Mouse (Mus musculus): ENCODE data around the gene Phxr2. TPM values are rescaled to one million over a fixed set of nuclear protein-coding genes. Genes with fewer than 3 reads are reported as not detected.

Gene Phxr2
- total and polyA plus RNA-seq, 3 experiments = not detected

DNA sequence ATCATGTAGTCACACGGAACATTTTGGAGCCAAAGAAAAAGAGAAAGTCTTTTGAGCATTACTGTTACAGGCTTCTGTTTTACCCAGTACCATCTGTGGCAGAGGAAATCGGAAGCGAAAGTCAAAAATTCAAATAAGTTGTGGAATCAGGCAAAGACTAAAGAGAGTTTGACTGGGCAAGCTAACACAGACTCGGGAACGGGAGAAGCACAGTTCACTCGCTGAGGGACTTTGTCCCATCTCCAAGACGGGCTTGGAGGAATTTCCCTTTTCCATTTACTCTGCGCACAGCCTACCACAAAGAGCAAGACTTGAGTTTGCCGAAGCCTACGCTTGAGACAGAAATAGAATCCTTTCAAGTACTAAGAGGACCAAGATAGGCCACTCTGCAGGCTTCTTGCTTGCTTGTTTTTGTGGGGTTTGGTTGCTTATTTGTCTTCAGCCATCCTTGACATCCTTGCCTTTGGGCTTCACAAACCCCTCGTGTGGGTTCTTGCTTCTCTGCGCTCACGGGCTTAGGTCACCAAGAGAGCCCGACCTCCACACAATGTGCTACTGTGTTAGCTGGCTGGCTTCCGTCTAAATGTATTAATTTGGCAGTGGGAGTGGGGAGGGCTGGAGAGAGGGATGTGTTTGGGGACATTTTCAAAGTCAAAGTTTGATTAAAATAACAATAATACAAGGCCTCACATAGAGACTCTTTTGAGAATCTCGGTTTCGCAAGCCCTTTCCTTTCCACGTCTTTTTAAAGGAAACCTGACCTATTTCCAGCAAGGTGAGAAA, 49.8 kb downstream of the Phxr2 start:
- H3K27me3 ChIP-seq (ENCODE audit: control insufficient read depth, insufficient read depth, low read length) = no peaks in the 10 kb centered on the region
- H3K36me3 ChIP-seq (ENCODE audit: control insufficient read depth, insufficient read depth, low read length) = no peaks in the 10 kb centered on the region
- no peak for DNase-seq
- no peaks in the 10 kb centered on the region for H3K4me1 ChIP-seq (ENCODE audit: control insufficient read depth, insufficient read depth, low read length)
- H3K79me2 ChIP-seq (replicated peaks; ENCODE audit: control insufficient read depth, insufficient read depth, low read length) = no peaks in the 10 kb centered on the region
- H3K27ac ChIP-seq = no peak overlapping the region
- intact Hi-C loops (cut with DNase I) = no loop called here
- 72% methylated on average over 18 of the region's 18 CpGs for WGBS
- H3K4me3 ChIP-seq = no peak overlapping the region
- no peak for TF ChIP-seq CTCF (IDR thresholded peaks at IDR 0.05)
- TF ChIP-seq EP300 (IDR thresholded peaks at IDR 0.05; ENCODE audit: insufficient read depth, low read depth, low read length) = no peak
- no peak for TF ChIP-seq POLR2A (IDR thresholded peaks at IDR 0.05; ENCODE audit: insufficient read depth, low read depth, low read length)
- no peak overlapping the region for H3K9ac ChIP-seq (ENCODE audit: low read depth, low read length)

Other genes starting within 250 kb of the Phxr2 start
- gene Atp2b1, start 211.9 kb downstream of the Phxr2 start, total RNA-seq (2021) = 10 to 100 TPM; 64.6 to 74.4 TPM
- gene Atp2b1, start 211.9 kb downstream of the Phxr2 start, polyA plus RNA-seq (2012; rRNA removed) = 15.1 and 28.2 TPM in 2 replicates
- 1 to 10 TPM; 4.1 to 6.7 TPM for gene Poc1b, start 19.3 kb downstream of the Phxr2 start, total RNA-seq (2021)
- 3.6 and 5.8 TPM in 2 replicates for gene Poc1b, start 19.3 kb downstream of the Phxr2 start, polyA plus RNA-seq (2012; rRNA removed)
- gene Galnt4, start 18.2 kb downstream of the Phxr2 start, total RNA-seq (2021) = 1 to 10 TPM; 2.3 to 2.6 TPM
- gene Galnt4, start 18.2 kb downstream of the Phxr2 start, polyA plus RNA-seq (2012; rRNA removed) = 0.88 and 1.2 TPM in 2 replicates
- 10 to 100 TPM; 15.8 to 21.4 TPM for gene Dusp6, start 136.9 kb upstream of the Phxr2 start, total RNA-seq (2021)
- 24.8 and 25.6 TPM in 2 replicates for gene Dusp6, start 136.9 kb upstream of the Phxr2 start, polyA plus RNA-seq (2012; rRNA removed)

Data from heart, adult 2 months (tissue).